Mouse (Mus musculus) MEL-GATA-1-ER (cell line): ENCODE results near the gene Ghr.

Experiments used
- DNase-seq: peaks from one replicate; pipeline ENCODE4 v3.0.0-alpha.2; 2012; ENCODE audit warnings: low read depth; ENCODE audit errors: extremely low read depth

The Ghr gene

DNA sequence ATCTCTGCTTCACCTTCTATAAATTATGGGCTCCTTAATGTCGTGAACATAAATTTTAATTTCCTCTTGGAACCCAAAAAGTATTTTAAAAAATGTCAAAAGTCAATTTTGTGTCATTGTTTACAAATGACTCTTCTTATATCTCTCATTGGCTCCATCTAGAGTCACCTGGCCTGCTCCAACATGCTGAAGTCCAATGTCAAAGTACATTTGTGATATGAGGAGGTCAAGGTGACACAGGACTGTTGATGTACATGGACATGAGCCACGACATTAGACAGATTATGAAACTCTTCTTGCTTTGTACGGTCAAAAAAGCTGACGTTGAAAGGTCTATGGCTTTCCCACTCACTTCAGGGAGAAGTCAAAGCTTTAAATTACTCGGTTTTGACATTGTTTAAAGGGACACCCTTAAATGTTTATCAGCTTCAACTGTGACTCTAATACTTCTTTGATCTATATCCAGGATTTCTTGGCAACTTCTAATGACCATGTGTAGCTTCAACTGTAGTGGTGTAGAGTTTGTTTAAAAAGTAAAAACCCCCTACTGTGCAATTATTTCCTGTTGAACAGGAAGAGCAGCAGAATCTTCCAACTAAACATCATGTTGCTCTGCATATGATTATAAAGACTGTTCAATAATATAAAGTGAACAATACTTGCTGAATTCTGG is 131.1 kb downstream of the Ghr start:
- no peak for DNase-seq

GRCm38 (mm10) chr15:3449564-3449963 is 133.7 kb downstream of the Ghr start:
- no peak for DNase-seq

- no peak for DNase-seq
These were observed 137.9 kb downstream of the Ghr start for GRCm38 (mm10) chr15:3445285-3445909.

DNA sequence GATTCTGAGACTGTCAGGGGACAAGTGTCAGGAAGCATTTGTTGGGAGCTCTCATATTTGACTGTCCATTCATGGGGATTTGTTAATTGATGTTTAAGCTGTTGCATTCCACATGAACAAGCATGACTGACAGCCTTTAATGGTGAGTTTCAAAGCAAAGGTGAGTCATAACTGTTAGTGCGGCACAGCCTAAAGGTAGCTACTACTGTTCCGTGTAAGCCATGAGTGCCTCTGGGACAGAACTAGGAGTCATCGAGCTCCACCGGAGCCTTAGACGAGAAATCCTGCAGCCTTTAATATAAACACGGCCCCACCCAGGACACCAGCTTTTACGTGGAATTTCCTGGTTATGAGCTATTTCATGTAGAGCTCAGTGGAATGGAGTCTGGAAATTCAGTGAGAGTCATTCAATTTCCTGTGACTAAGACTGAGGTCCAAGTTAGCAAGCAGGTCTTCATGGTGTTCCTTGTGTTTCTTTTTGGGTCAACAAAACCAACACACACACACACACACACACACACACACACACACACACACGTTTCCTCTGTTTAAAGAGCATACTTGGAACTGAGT is 138.8 kb downstream of the Ghr start:
- DNase-seq: no peak

GRCm38 (mm10) chr15:3441506-3442286 is 141.6 kb downstream of the Ghr start:
- DNase-seq: peak; percentile 1

GRCm38 (mm10) chr15:3437381-3437780 is 145.9 kb downstream of the Ghr start:
- DNase-seq: no peak

- no peak for DNase-seq
These were observed 147.7 kb downstream of the Ghr start for GRCm38 (mm10) chr15:3435637-3436036.

GRCm38 (mm10) chr15:3434461-3434860 is 148.8 kb downstream of the Ghr start:
- DNase-seq: no peak

GRCm38 (mm10) chr15:3433281-3433680 is 150.0 kb downstream of the Ghr start:
- no peak for DNase-seq

- DNase-seq: no peak
These were observed 150.5 kb downstream of the Ghr start for GRCm38 (mm10) chr15:3432823-3433222.

DNA sequence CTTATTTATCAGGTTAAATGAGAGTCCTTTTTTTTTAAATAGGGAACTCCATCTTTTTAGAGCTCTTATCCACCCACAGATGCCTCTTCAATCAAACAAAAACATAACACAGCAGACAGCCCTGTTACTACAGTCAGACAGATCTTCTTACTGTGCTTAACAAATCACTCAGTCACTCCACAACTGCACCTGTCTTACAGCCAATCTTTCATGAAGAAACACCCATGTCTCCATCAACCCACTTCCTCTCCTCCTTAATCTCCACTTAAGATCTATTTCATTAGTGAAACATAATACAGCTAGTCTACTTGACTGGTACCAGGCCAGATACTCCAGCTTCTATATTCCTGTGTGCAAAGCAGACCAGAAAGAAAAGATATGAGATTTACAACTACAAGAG is 153.9 kb downstream of the Ghr start:
- no peak for DNase-seq

DNA sequence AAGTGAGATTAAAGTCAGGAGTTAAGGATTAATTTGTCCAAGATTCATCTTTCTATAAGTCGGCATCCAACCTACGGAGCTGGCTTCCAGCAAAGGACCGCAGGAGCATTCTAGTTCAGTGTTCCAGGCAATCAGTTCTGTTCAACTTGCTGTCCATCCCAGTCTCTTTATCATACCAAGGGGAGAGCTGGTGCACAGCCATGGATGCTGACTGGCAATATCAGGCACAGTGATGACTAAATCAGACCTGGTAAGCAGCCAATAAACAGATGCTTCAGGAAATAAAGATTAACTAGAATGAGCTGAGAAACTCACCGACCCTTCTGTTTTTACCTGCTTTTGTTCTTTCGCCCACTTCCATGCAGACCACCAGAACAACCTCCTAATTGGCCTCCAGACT is 154.3 kb downstream of the Ghr start:
- DNase-seq: no peak

GRCm38 (mm10) chr15:3426401-3426800 is 156.9 kb downstream of the Ghr start:
- no peak for DNase-seq

GRCm38 (mm10) chr15:3423177-3423576 is 160.1 kb downstream of the Ghr start:
- no peak for DNase-seq

DNA sequence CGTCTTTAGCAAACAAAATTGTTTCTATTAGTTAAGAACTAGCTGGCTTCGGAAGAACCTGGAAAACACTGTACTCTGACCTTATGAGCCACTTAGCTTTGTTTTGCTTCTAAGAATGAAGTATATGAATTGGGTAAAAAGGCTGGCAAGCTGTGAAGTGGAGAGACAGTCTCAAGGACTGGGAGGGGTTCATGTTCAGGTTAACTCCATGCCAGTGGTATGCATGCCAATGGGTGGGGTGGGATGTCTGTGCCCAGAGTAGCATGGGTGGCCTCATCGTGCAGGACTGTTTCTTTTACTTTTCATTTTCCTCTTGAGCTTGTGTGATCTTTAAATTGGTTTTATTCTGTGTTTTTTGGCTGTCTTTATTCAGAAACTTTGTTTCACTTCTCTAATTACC is 165.6 kb downstream of the Ghr start:
- no peak for DNase-seq

- no peak for DNase-seq
These were observed 170.2 kb downstream of the Ghr start for GRCm38 (mm10) chr15:3413103-3413502.

DNA sequence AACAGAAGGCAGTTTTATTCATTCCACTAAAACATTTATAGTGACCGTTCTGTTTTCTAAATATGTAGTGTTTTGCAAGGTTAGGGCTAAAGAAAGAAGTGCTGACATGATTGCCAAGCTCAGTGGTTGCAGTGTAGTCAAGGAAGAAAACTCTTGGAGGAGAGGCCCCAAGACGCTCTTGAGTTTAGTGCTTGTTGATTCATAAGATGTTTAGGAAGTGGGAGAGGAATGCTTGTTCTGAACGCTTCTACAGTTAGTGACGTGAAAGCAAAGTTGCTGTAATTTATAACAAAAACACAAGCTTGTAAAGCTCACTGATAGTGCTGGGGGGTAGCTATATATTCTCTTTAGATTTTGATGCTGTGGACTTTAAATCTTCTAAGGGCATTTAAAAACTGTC is 174.8 kb downstream of the Ghr start:
- DNase-seq: no peak

DNA sequence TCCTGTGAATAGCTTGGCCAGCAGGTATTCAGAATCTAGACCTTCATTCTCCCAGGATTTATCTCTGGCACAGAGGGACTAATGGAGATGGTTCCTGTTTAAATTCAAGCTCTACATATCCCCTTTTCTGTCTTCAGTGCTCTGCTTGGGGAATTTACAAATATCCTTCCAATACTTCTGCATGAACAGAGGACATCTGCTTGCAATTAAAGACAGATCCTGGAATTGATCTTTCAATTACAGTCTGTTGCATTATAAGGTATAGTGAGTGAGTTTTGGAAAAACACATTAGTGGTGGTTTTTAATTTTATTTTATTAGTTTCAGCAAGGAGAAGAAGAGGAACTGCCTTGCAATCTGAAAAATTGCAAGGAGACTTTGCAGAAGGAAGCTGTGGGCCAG is 184.1 kb downstream of the Ghr start:
- DNase-seq: no peak

GRCm38 (mm10) chr15:3397369-3398100 is 185.8 kb downstream of the Ghr start:
- DNase-seq: no peak

DNA sequence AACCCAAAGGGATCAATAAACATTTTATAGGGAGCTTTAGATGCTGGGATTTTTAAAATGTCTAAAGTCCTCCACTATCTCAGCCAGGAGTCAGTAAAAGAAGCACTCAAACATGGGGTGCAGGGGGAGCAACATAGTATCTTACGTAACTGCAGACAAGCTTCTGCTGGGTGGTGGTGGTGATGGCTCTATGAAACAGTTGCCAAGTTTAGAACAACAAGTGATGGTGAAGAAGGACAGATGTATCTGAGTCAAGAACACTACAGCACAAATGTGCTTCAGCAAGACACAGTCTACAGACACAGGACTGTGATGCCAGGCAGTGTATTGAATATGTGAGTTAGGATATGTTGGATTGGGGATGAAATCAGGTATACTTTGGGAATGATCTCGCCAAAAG is 187.1 kb downstream of the Ghr start:
- no peak for DNase-seq

DNA sequence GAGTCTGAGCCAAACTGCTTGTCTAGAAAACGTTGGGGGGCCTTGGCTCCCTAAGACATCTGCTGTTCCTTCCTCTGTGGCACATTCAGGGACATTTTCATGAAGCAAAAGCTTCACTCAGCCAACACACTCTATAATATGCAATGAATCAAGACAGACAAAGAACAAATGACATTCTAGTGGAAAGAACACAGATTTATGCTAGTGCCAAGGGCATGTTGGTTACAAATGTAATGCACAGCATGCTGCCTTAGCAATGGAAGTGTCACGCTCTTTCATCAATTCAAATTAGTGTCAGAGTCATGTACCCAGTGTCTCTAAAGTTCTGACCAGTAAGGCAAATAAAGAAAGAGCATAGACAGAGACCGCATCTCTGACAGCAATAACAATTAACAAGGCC is 187.6 kb downstream of the Ghr start:
- no peak for DNase-seq

GRCm38 (mm10) chr15:3390722-3391121 is 192.6 kb downstream of the Ghr start:
- DNase-seq: no peak
